Mouse (Mus musculus): ENCODE results near the gene Ruvbl1.

DNA sequence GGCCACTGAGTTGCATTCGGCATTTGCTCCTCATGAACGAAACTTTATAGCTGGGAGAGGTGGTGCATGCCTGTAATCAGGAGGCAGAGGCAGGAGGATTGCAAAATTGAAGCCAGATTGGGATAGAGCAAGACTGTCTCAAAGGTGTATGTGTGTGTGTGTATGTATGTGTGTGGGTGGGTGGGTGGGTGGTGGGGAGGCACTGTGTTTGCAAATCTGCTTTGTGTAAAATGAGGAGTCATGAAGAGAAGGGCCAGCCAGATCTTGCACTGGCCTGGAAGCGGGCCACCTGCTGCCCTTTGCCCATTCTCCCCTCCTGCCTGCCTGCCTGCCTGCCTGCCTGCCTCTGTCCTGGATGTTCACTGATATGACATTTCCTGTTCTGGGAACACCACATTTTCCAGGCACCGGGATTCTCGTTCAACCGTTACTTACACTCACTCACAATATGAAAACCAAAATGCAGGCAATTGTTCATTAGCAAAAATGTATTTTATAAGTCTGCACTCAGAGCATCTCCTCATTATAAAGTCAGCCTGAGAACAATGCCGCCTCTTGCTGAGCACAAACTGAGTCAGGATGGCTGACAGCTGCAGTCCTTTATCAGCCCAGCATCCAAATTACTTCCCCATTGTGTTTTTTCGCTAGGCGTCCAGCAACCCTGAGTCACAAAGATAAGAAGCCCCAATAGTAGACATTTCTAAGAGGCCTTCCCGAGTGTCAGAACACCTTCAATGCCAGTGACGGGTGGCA is 79.6 kb downstream of the Ruvbl1 start:
- TF ChIP-seq CTCF (IDR thresholded peaks at IDR 0.05; ENCODE audit: extremely low read depth, insufficient read depth, low read length): no peak
- no peak for TF ChIP-seq POLR2A (IDR thresholded peaks at IDR 0.05; ENCODE audit: extremely low read depth, insufficient read depth, low read length)
